Mouse (Mus musculus) midbrain, embryonic 14.5 days (tissue): ENCODE measurements around the gene Dynlt1f. TPM values are rescaled to one million over a fixed set of nuclear protein-coding genes. Genes with fewer than 3 reads are reported as not detected.
"Not testable (repeated sequence)": the region's sequence is repeated elsewhere in the genome, so short reads cannot be mapped to it uniquely, and the experiment has no call there.

Experiments
- ATAC-seq: fragments of 200-750 bp; cut with Nextera tagmentation; 2 replicates; pipeline ENCODE4 v1.8.0; 2017; ENCODE audit warnings: moderate number of reproducible peaks, moderate library complexity; ENCODE audit not compliant: low FRiP score, low TSS enrichment
- DNase-seq: peaks from one replicate; pipeline ENCODE4 v3.0.0-alpha.2; 2015
- H3K27ac ChIP-seq: fragments of 300-500 bp; sonication (generic); replicated peaks from 2 replicates; pipeline ENCODE4 v1.5.1; 2014; ENCODE audit warnings: mild to moderate bottlenecking, low read depth, low read length, moderate library complexity
- H3K27me3 ChIP-seq: fragments of 300-500 bp; sonication (generic); 2 replicates; pipeline ENCODE4 v1.6.1; 2014; ENCODE audit warnings: low read length, control low read depth, mixed read lengths; ENCODE audit not compliant: control insufficient read depth, insufficient read depth
- H3K36me3 ChIP-seq: fragments of 300-500 bp; sonication (generic); 2 replicates; pipeline ENCODE4 v1.6.1; 2014; ENCODE audit warnings: low read length, control low read depth; ENCODE audit not compliant: control insufficient read depth, insufficient read depth
- H3K4me1 ChIP-seq: fragments of 300-500 bp; sonication (generic); 2 replicates; pipeline ENCODE4 v1.6.1; 2014; ENCODE audit warnings: mild to moderate bottlenecking, antibody characterized with exemption, low read length, control low read depth; ENCODE audit not compliant: control insufficient read depth, insufficient read depth
- H3K4me2 ChIP-seq: fragments of 300-500 bp; sonication (generic); 2 replicates; pipeline ENCODE4 v1.6.1; 2014; ENCODE audit warnings: mild to moderate bottlenecking, low read length, moderate library complexity
- H3K4me3 ChIP-seq: fragments of 300-500 bp; sonication (generic); replicated peaks from 2 replicates; pipeline ENCODE4 v1.5.1; 2014; ENCODE audit warnings: low read depth, low read length
- H3K9ac ChIP-seq: fragments of 300-500 bp; sonication (generic); replicated peaks from 2 replicates; pipeline ENCODE4 v1.6.1; 2014; ENCODE audit warnings: mild to moderate bottlenecking, low read length, moderate library complexity
- H3K9me3 ChIP-seq: fragments of 300-500 bp; sonication (generic); 2 replicates; pipeline ENCODE4 v1.6.1; 2016; ENCODE audit warnings: low read length, control low read depth, mixed read lengths; ENCODE audit not compliant: control insufficient read depth
- WGBS: fragments of 180-500 bp; shearing (Covaris S2); extraction: QIAGEN DNeasy Blood & Tissue Kit; methylation state at CpG from one replicate; pipeline ENCODE4 v1.1.7; 2014; 5-methylcytosine and 5-hydroxymethylcytosine counted together
- polyA plus RNA-seq: library from polyadenylated mRNA; unstranded; fragments of >200 nt; fragmentation: Nextera tagmentation; extraction: Ambion mirVana; gene quantifications from 2 replicates; pipeline ENCODE4 v1.2.1, GENCODE M21; 2014

The Dynlt1f gene
- polyA plus RNA-seq, 1 experiment from 2014 or later: 370 TPM

GRCm38 (mm10) chr17:6638444-6638843 lies 17.3 kb downstream of the Dynlt1f start:
- not testable (repeated sequence) for H3K36me3 ChIP-seq, H3K4me3 ChIP-seq, H3K4me1 ChIP-seq, H3K27ac ChIP-seq, H3K4me2 ChIP-seq, ATAC-seq, H3K9me3 ChIP-seq, H3K9ac ChIP-seq, H3K27me3 ChIP-seq, DNase-seq
- WGBS: 72% methylated on average over 8 of the region's 8 CpGs

- H3K9me3 ChIP-seq, H3K27ac ChIP-seq, DNase-seq, H3K36me3 ChIP-seq, H3K4me1 ChIP-seq, H3K4me3 ChIP-seq, ATAC-seq, H3K9ac ChIP-seq, H3K27me3 ChIP-seq, H3K4me2 ChIP-seq: not testable (repeated sequence)
- 98% methylated on average over 4 of the region's 4 CpGs for WGBS
These were observed 18.3 kb downstream of the Dynlt1f start for GRCm38 (mm10) chr17:6637434-6637833.

GRCm38 (mm10) chr17:6636861-6637260 lies 18.8 kb downstream of the Dynlt1f start:
- Histone ChIP-seq H3K27me3 (no peaks in the 10 kb centered on the region), H3K9ac (no peak overlapping the region), H3K4me3 (no peak overlapping the region), H3K9me3 (no peaks in the 10 kb centered on the region), H3K36me3 (no peaks in the 10 kb centered on the region), H3K27ac (no peak overlapping the region), H3K4me1 (no peaks in the 10 kb centered on the region), H3K4me2 (no peak overlapping the region)
- ATAC-seq: no peak
- 91% methylated on average over 5 of the region's 5 CpGs for WGBS
- no peak for DNase-seq

GRCm38 (mm10) chr17:6635781-6636180 lies 19.9 kb downstream of the Dynlt1f start:
- ATAC-seq: not testable (repeated sequence)

GRCm38 (mm10) chr17:6632850-6633249 lies 22.9 kb downstream of the Dynlt1f start:
- 92% methylated on average over 6 of the region's 6 CpGs for WGBS
- not testable (repeated sequence) for H3K27ac ChIP-seq, H3K27me3 ChIP-seq, DNase-seq, H3K9me3 ChIP-seq, H3K9ac ChIP-seq, H3K4me3 ChIP-seq, ATAC-seq, H3K4me1 ChIP-seq, H3K36me3 ChIP-seq, H3K4me2 ChIP-seq

More at GRCm38 (mm10) chr17:6635781-6636180, 19.9 kb downstream of the Dynlt1f start:
- H3K4me2 ChIP-seq, H3K4me3 ChIP-seq, H3K4me1 ChIP-seq, H3K9me3 ChIP-seq, H3K9ac ChIP-seq, H3K27me3 ChIP-seq, H3K36me3 ChIP-seq, DNase-seq, H3K27ac ChIP-seq: not testable (repeated sequence)
- 67% methylated on average over 1 of the region's 4 CpGs for WGBS

DNA sequence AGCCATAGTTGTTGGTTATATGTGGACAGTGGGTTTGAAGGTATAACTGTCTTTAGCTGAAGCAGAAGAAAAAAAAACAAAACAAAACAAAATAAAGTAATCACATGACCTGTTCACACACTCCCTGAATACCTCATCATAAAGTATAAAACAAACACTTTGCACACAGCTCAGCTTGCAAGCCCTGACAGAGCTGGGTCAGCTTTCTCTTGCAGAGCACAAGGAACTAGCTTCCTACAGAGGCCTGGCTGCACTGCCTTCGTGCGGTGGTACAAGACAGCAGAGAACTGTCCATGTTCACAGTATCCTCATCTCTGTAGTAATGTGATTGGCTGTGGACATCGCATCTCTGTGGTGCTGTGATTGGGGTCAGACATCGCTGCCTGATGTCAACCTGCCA lies 25.3 kb downstream of the Dynlt1f start:
- H3K4me2 ChIP-seq, H3K4me1 ChIP-seq, H3K9ac ChIP-seq, H3K36me3 ChIP-seq, H3K4me3 ChIP-seq, ATAC-seq, H3K9me3 ChIP-seq, H3K27ac ChIP-seq, H3K27me3 ChIP-seq, DNase-seq: not testable (repeated sequence)
- 97% methylated on average over 4 of the region's 4 CpGs for WGBS

- not testable (repeated sequence) for H3K9me3 ChIP-seq, DNase-seq, H3K9ac ChIP-seq, H3K27ac ChIP-seq, ATAC-seq, H3K4me1 ChIP-seq, H3K27me3 ChIP-seq, H3K4me2 ChIP-seq, H3K36me3 ChIP-seq, H3K4me3 ChIP-seq
- 45% methylated on average over 1 of the region's 6 CpGs for WGBS
These were observed 30.7 kb downstream of the Dynlt1f start for GRCm38 (mm10) chr17:6624926-6625558.

DNA sequence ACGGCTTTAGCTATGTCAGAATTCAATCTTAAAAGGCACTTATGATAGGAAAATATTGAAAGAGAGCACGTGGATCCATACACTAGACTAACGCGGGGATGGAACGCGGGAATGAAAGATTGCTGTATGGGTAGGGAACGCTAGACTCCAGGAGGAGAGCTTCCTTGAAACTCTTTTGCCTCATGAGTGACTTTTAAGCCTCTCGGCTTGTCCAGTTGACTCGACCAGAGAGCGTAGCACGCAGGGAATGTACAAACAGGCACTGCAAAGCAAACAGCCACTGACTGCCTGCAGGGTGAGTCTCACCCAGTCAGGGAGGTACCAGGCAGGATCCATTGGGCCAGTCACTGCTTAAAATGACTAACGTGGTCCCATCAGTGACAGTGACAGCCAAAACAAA lies 33.7 kb downstream of the Dynlt1f start:
- H3K27ac ChIP-seq, H3K4me1 ChIP-seq, H3K27me3 ChIP-seq, ATAC-seq, H3K4me2 ChIP-seq, DNase-seq, H3K36me3 ChIP-seq, H3K9ac ChIP-seq, H3K4me3 ChIP-seq, H3K9me3 ChIP-seq: not testable (repeated sequence)
- whole genome bisulfite sequencing: 89% methylated on average over 11 of the region's 12 CpGs

DNA sequence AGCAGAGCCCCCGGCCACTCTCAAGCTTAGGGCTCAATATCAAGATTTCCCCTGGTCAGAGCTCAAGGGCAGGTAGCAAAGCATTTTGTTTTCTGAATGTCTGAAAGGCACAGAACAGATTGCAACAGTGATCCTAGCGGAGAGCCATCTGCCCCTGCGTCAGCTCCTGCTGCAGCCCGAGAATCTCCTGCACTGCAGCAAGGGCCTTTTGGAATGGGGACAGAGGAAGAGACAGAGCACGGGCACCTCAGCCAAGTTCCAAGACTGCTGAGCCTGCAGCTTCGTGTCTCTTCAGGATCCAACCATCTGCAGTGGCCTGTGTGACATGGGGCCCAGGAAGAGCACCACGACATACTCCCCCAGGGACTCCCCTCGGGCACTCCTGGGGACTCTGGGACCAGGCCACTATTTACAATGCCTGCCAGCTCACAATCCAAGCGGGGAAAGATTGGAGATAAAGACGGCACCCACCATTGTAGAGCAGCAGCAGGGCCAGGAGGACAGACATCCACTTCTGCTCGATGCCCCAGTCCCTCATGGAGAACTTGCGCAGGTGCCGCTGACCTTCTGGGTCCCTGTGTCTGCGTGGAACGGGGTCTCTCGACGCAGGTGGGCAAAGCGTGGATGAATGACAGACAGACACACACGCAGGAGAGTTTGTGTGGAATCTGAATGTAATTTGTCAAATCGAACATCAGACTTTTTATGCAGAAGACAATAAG lies 34.8 kb downstream of the Dynlt1f start:
- not testable (repeated sequence) for H3K4me2 ChIP-seq, H3K9ac ChIP-seq, H3K4me3 ChIP-seq, H3K27me3 ChIP-seq, H3K27ac ChIP-seq, H3K4me1 ChIP-seq, H3K36me3 ChIP-seq, H3K9me3 ChIP-seq, DNase-seq, ATAC-seq
- WGBS: 91% methylated on average over 18 of the region's 20 CpGs
